Mouse (Mus musculus): ENCODE results near the gene Cntfr.

The Cntfr gene

GRCm38 (mm10) chr4:41696930-41697841 is at the start of gene Cntfr:
TSS of gene Cntfr (minus strand) at chr4:41697089.
- peak; percentile 86 for DNase-seq (ENCODE audit: low spot score)

- DNase-seq (ENCODE audit: low spot score): no peak
These were observed 48.1 kb upstream of the Cntfr start for GRCm38 (mm10) chr4:41745021-41745420.

DNA sequence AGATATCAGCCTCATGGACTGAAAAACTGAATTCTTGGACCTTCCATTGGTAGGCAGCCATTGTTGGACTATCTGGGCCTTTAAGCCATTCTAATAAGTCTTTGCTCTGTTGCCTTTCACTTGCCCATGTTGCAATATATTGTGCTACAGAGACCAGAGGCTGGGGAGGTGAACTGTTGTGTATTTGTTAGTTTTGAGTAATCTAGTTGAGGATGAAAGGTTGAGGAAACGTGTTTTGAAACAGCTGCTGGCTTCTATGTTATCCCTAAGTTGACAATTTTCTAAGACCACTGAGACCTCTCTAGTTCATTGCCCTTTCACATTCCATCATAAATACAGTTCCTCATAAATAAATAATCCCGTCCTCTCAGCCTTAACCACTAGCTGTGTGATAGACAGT is 47.2 kb upstream of the Cntfr start:
- DNase-seq (ENCODE audit: low spot score): no peak

DNA sequence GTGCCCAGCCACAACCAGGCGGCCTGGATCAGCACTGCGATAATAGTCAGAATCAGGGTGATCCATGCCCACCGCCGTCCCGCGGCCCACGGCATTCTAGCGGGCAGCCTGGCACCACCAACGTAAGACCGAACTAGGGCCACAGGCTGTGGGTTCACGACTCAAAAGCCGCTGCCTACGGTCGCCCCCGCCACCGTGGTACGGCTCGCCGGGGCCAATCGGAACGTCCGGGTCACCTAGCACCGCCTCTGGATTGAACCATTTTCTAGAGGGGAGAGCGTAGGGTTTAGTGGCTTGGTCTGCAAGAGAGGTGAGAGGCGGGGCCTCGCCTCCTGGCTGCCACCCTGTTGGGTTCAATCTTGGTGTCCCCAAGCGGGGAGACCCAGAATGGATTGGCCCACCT is 44.3 kb upstream of the Cntfr start:
- DNase-seq (ENCODE audit: low spot score): peak; percentile 94

GRCm38 (mm10) chr4:41740380-41741157 is 43.7 kb upstream of the Cntfr start:
- peak; percentile 78 for DNase-seq (ENCODE audit: low spot score)

DNA sequence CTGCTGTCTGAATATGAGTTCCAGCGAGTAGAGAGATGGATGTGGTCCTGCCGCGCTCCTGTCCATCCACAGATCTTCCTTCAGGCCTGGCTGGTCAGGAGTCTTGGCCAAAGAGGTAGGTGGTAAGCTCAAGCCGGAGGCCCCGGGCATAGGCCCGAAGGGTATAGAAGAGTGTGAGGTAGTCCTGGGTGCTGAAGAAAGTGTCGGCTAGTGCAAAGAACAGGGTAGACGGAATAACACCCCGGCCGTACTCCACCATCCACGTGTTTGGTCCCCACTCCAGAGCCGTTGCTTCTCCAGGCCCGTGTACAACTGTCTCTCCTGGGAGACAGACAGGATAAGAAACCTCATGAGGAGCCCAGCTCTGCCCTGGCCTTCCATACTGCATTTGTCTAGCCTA is 42.4 kb upstream of the Cntfr start:
- no peak for DNase-seq (ENCODE audit: low spot score)

DNA sequence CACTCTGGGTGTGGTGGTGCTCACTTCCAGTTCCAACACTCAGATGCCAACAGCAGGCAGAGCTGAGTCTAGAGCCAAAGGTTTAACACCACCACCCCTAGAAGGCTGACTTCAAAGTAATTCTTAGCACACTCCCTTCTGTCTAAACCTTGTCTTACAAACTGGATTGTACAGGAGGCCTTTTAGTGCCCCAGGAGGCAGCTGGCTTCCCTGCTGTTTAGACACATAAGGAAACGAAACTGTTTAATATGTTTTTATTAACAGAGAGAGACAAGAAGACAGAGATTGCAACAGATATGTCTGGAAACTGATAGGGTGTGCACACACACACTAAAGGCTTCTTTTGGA is 41.3 kb upstream of the Cntfr start:
- no peak for DNase-seq (ENCODE audit: low spot score)

GRCm38 (mm10) chr4:41737602-41738255 is 40.8 kb upstream of the Cntfr start:
- DNase-seq (ENCODE audit: low spot score): peak; percentile 82

- no peak for DNase-seq (ENCODE audit: low spot score)
These were observed 34.3 kb upstream of the Cntfr start, which contains the start of gene Arid3c for GRCm38 (mm10) chr4:41731052-41731765. TSS of gene Arid3c (minus strand) at chr4:41731142.

GRCm38 (mm10) chr4:41726826-41727621 is 30.1 kb upstream of the Cntfr start:
- no peak for DNase-seq (ENCODE audit: low spot score)

DNA sequence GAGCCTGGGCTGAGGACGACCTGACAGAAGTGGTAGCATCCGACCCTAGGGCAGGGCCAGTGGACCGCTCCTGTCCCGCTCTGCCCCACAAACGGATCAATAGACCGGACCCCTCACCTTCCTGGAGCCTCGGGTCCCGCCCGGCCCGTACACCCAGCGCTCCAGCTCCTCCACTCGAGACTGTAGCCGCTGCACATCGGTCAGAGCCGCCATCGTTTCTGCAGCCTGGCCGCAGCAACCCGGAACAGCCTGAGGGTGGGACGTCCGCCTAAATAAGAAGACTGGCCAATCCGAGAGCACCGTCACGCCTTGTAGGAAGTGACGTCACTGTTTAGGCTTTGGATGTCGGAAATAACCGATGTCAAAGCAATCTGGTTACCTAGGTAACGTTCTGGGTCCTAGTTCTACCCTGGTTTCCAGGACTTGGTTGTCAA is 26.0 kb upstream of the Cntfr start, which contains the start of gene Dctn3:
Gene Dctn3, minus strand, starts transcription at position 253 of the 434 bp plus-strand sequence.
- peak; percentile 95 for DNase-seq (ENCODE audit: low spot score)

- no peak for DNase-seq (ENCODE audit: low spot score)
These were observed 19.9 kb upstream of the Cntfr start for GRCm38 (mm10) chr4:41716834-41717233.

- peak; percentile 70 for DNase-seq (ENCODE audit: low spot score)
These were observed 18.7 kb upstream of the Cntfr start for GRCm38 (mm10) chr4:41715596-41715995.

GRCm38 (mm10) chr4:41715082-41715481 is 18.2 kb upstream of the Cntfr start:
- DNase-seq (ENCODE audit: low spot score): no peak

DNA sequence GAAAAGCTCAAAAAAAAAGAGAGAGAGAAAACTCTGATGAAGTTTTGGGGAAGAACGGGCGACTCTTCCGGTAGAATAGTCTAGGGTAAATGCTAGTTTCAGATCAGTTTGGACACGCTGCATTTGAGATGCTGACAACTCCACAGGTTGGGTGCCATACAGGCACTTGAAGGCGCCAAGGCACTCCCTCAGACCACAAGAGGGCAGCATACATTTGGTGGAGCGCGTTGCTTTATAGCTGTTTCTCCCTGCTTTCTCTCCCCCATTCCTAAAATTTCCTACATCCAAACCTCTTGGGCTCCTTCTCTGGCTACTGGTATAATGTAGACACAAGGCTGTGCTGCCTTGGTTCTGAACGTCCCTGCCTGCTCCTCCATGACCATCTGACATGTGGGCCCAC is 17.4 kb upstream of the Cntfr start:
- DNase-seq (ENCODE audit: low spot score): peak; percentile 84

DNA sequence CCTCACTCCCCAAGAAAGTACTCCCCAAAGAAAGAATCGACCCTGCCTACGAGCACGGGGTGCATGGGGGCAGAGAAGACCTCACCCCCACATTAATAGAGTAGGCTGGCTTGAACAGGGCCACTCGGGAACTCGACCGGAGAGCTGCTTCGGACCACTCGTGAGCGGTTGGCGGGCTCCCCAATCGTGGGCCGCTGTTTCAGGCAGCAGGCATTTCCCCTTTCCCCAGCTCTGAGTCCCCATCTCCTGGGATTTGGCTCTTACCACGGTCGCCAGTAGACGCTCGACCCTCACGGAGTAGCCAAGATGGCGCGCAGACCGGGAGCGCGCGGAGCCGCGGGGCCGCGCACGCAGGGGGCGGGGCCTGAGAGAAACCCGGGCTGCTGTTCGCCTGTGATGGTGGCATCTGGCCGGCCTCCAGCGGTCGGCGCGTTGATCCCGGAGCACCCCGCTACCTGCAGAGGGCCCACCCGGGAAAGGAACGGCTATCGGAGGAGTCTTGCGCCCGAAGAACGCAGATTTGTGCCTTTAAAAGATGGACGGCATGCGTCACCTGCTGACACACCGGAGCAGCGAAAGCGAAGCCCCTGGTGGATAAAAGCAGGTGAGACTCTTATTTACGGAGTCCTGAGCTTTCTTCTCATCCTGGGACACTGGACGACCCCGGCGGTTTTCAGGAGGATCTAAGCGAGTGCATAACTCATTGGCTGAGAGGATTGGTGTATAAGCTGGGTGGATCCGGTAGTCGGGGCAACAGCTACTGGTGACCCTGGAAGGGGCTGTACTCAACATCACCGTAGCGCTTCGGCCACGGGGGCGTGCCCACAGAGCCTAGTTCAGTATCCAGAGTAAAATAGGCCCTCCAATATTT is 16.5 kb upstream of the Cntfr start, which contains the start of gene Rpp25l:
Gene Rpp25l, minus strand, starts transcription at position 338 of the 871 bp plus-strand sequence.
- DNase-seq (ENCODE audit: low spot score): peak; percentile 82

- DNase-seq (ENCODE audit: low spot score): no peak
These were observed 15.7 kb upstream of the Cntfr start for GRCm38 (mm10) chr4:41712421-41713196.

DNA sequence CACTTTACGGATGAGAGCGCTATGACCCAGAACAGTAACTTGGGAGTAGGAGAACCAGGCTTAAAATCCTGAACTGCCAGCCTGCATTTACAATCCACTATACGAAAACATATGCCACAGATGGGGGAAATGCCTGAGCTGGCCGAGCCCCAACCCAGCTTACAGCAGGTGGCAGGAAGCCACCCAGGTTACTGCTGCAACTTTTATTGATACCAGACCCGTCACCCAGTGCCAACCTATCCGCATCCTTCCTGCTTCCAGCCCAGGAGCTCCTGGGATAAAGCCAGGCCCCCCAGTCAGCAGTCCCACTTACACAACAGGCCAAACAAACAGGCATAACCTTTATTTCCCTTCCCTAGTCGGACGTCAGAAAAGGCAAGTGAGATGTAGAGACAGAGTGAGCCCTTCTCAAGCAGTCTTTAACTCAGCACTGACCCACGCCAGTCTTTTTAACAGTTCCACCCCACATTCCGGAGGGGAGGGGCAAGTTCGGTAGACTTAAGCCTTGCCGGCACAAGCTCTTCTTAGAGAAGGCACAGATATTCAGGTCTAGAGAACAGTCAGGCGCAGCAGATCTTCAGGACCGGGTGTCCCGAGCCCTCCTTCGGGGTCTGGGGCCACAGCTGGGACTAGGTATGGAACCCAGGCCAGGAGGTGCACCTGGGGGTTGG is 15.0 kb upstream of the Cntfr start:
- no peak for DNase-seq (ENCODE audit: low spot score)
